Mouse (Mus musculus) embryonic facial prominence, embryonic 14.5 days (tissue): ENCODE measurements around the gene Gje1. TPM values are rescaled to one million over a fixed set of nuclear protein-coding genes. Genes with fewer than 3 reads are reported as not detected.

Experiments
- ATAC-seq: fragments of 200-750 bp; cut with Nextera tagmentation; 2 replicates; pipeline ENCODE4 v1.8.0; 2017; ENCODE audit warnings: low read depth, moderate number of reproducible peaks, moderate TSS enrichment
- DNase-seq: peaks from one replicate; pipeline ENCODE4 v3.0.0-alpha.2; 2015; ENCODE audit warnings: low spot score
- H3K27ac ChIP-seq: fragments of 300-500 bp; sonication (generic); replicated peaks from 2 replicates; pipeline ENCODE4 v1.5.1; 2014; ENCODE audit warnings: low read depth, mild to moderate bottlenecking, low read length, moderate library complexity
- H3K27me3 ChIP-seq: fragments of 300-500 bp; sonication (generic); replicated peaks from 2 replicates; pipeline ENCODE4 v1.6.1; 2014; ENCODE audit warnings: low read length; ENCODE audit not compliant: control insufficient read depth, insufficient read depth
- H3K36me3 ChIP-seq: fragments of 300-500 bp; sonication (generic); 2 replicates; pipeline ENCODE4 v1.6.1; 2014; ENCODE audit warnings: low read length, mixed read lengths; ENCODE audit not compliant: control insufficient read depth, insufficient read depth
- H3K4me1 ChIP-seq: fragments of 300-500 bp; sonication (generic); 2 replicates; pipeline ENCODE4 v1.6.1; 2014; ENCODE audit warnings: antibody characterized with exemption, low read length; ENCODE audit not compliant: control insufficient read depth, insufficient read depth
- H3K4me2 ChIP-seq: fragments of 300-500 bp; sonication (generic); 2 replicates; pipeline ENCODE4 v1.6.1; 2014; ENCODE audit warnings: low read depth, mild to moderate bottlenecking, low read length, moderate library complexity, mixed read lengths
- H3K4me3 ChIP-seq: fragments of 300-500 bp; sonication (generic); 2 replicates; pipeline ENCODE4 v1.5.1; 2014; ENCODE audit warnings: low read depth, mild to moderate bottlenecking, low read length
- H3K9ac ChIP-seq: fragments of 300-500 bp; sonication (generic); 2 replicates; pipeline ENCODE4 v1.6.1; 2014; ENCODE audit warnings: low read depth, mild to moderate bottlenecking, low read length, moderate library complexity, mixed read lengths
- H3K9me3 ChIP-seq: fragments of 300-500 bp; sonication (generic); 2 replicates; pipeline ENCODE4 v1.6.1; 2016; ENCODE audit warnings: low read length; ENCODE audit not compliant: control insufficient read depth
- WGBS: fragments of 180-500 bp; shearing (Covaris S2); extraction: QIAGEN DNeasy Blood & Tissue Kit; methylation state at CpG from one replicate; pipeline ENCODE4 v1.1.7; 2014; 5-methylcytosine and 5-hydroxymethylcytosine counted together
- polyA plus RNA-seq: library from polyadenylated mRNA; unstranded; fragments of >200 nt; fragmentation: Nextera tagmentation; extraction: Ambion mirVana; gene quantifications from 2 replicates; pipeline ENCODE4 v1.2.1, GENCODE M21; 2014

Gje1 gene
- polyA plus RNA-seq, result not detected in 2 replicates

GRCm38 (mm10) chr10:14718114-14718513 is at the start of gene Gje1:
TSS of gene Gje1 (minus strand) at chr10:14718214.
- Histone ChIP-seq H3K4me1 (no peaks in the 10 kb centered on the region), H3K36me3 (no peaks in the 10 kb centered on the region), H3K4me2 (no peak within 1 kb of the TSS), H3K9me3 (no peaks in the 10 kb centered on the region), H3K9ac (no peak within 1 kb of the TSS), H3K4me3 (no peak within 1 kb of the TSS), H3K27me3 (no peaks in the 10 kb centered on the region), H3K27ac (no peak within 1 kb of the TSS)
- DNase-seq (no peak), ATAC-seq (no peak)
- 45% methylated on average over 3 of the region's 3 CpGs for WGBS

- Histone ChIP-seq H3K27ac (no peak overlapping the region), H3K9me3 (no peaks in the 10 kb centered on the region), H3K36me3 (no peaks in the 10 kb centered on the region), H3K4me2 (peak overlapping the region; percentile 74), H3K27me3 (peaks cover 34% of the 10 kb centered on the region), H3K9ac (no peak overlapping the region), H3K4me1 (peaks cover 6% of the 10 kb centered on the region), H3K4me3 (peak overlapping the region; percentile 40)
- DNase-seq (no peak), ATAC-seq (no peak)
- 22% methylated on average over 8 of the region's 8 CpGs for WGBS
These were observed 42.6 kb upstream of the Gje1 start for GRCm38 (mm10) chr10:14760618-14761017.

GRCm38 (mm10) chr10:14759665-14760558 is 41.9 kb upstream of the Gje1 start:
- Histone ChIP-seq H3K4me2 (peak overlapping the region; percentile 74), H3K4me1 (peaks cover 6% of the 10 kb centered on the region), H3K27me3 (peaks cover 34% of the 10 kb centered on the region), H3K9me3 (no peaks in the 10 kb centered on the region), H3K9ac (peak overlapping the region; percentile 54), H3K36me3 (no peaks in the 10 kb centered on the region), H3K4me3 (peak overlapping the region; percentile 40), H3K27ac (no peak overlapping the region)
- peak; percentile 31 for DNase-seq
- 1% methylated on average over 35 of the region's 35 CpGs for WGBS
- ATAC-seq, result no peak

GRCm38 (mm10) chr10:14734285-14734684 is 16.3 kb upstream of the Gje1 start:
- Histone ChIP-seq H3K27ac (no peak overlapping the region), H3K9me3 (no peaks in the 10 kb centered on the region), H3K27me3 (no peaks in the 10 kb centered on the region), H3K4me1 (no peaks in the 10 kb centered on the region), H3K4me2 (no peak overlapping the region), H3K4me3 (no peak overlapping the region), H3K9ac (no peak overlapping the region), H3K36me3 (no peaks in the 10 kb centered on the region)
- DNase-seq (peak; percentile 79), ATAC-seq (no peak)
- 5% methylated on average over 2 of the region's 2 CpGs for WGBS

GRCm38 (mm10) chr10:14725671-14726070 is 7.7 kb upstream of the Gje1 start:
- no peak for DNase-seq
- H3K4me2 ChIP-seq, result no peak overlapping the region
- H3K27me3 ChIP-seq, result no peaks in the 10 kb centered on the region
- 70% methylated on average over 9 of the region's 9 CpGs for WGBS
- no peak overlapping the region for H3K4me3 ChIP-seq
- no peaks in the 10 kb centered on the region for H3K4me1 ChIP-seq
- ATAC-seq, result no peak
- H3K9ac ChIP-seq, result no peak overlapping the region
- no peaks in the 10 kb centered on the region for H3K9me3 ChIP-seq
- H3K36me3 ChIP-seq, result no peaks in the 10 kb centered on the region
- no peak overlapping the region for H3K27ac ChIP-seq

- no peaks in the 10 kb centered on the region for H3K27me3 ChIP-seq
- peak; percentile 99 for DNase-seq
- H3K4me1 ChIP-seq, result peaks cover 14% of the 10 kb centered on the region
- H3K4me2 ChIP-seq, result peak within 1 kb of the TSS; percentile 67
- H3K9me3 ChIP-seq, result 0 out of 2 replicates have a peak, but pooled peaks cover 4% of the 10 kb centered on the region
- peak within 1 kb of the TSS; percentile 35; the same call in 1 of the 2 replicates for H3K27ac ChIP-seq
- H3K36me3 ChIP-seq, result no peaks in the 10 kb centered on the region
- peak within 1 kb of the TSS; percentile 69 for H3K4me3 ChIP-seq
- H3K9ac ChIP-seq, result peak within 1 kb of the TSS; percentile 81
- WGBS, result 0% methylated on average over 30 of the region's 50 CpGs
- peak; percentile 98 for ATAC-seq
These were observed 12.6 kb downstream of the Gje1 start, which contains the start of the genes Vta1 and Nmbr for GRCm38 (mm10) chr10:14705072-14706066. TSS of gene Vta1 (minus strand) at chr10:14705560. TSS of gene Nmbr (plus strand) at chr10:14705591.

GRCm38 (mm10) chr10:14703830-14704420 is 14.1 kb downstream of the Gje1 start:
- Histone ChIP-seq H3K36me3 (no peaks in the 10 kb centered on the region), H3K27ac (no peak overlapping the region), H3K4me2 (peak overlapping the region; percentile 67), H3K9ac (no peak overlapping the region), H3K27me3 (no peaks in the 10 kb centered on the region), H3K4me3 (peak overlapping the region; percentile 69), H3K4me1 (peaks cover 14% of the 10 kb centered on the region), H3K9me3 (0 out of 2 replicates have a peak, but pooled peaks cover 4% of the 10 kb centered on the region)
- DNase-seq (no peak), ATAC-seq (no peak)
- WGBS, result 69% methylated on average over 4 of the region's 4 CpGs

- DNase-seq, result no peak
- H3K4me2 ChIP-seq, result 0 out of 2 replicates have a peak overlapping the region, but pooled peaks have one; percentile 67
- H3K27ac ChIP-seq, result no peak overlapping the region
- 0 out of 2 replicates have a peak, but pooled peaks cover 4% of the 10 kb centered on the region for H3K9me3 ChIP-seq
- H3K4me3 ChIP-seq, result no peak overlapping the region
- WGBS, result 74% methylated on average over 1 of the region's 1 CpGs
- ATAC-seq, result no peak
- H3K36me3 ChIP-seq, result no peaks in the 10 kb centered on the region
- no peak overlapping the region for H3K9ac ChIP-seq
- no peaks in the 10 kb centered on the region for H3K27me3 ChIP-seq
- H3K4me1 ChIP-seq, result peaks cover 14% of the 10 kb centered on the region
These were observed 14.8 kb downstream of the Gje1 start for GRCm38 (mm10) chr10:14703239-14703638.
